Mouse (Mus musculus) MEL (cell line): ENCODE results near the gene Agpat1. TPM values are rescaled to one million over a fixed set of nuclear protein-coding genes. Genes with fewer than 3 reads are reported as not detected.

Source experiments
- polyA plus RNA-seq, 2 experiments: library from polyadenylated mRNA; stranded (reverse) in 1 of 2; unstranded in 1 of 2; fragments of >175 nt in 1 of 2; fragments of >200 nt in 1 of 2; gene quantifications; 2 replicates each; pipeline versions ENCODE4 v1.2.1 to v1.2.4; 2012; ENCODE audit warnings: low replicate concordance in 2 of 2, low read depth in 1 of 2; ENCODE audit not compliant: insufficient read length in 2 of 2, insufficient read depth in 1 of 2, missing spikeins in 1 of 2
- total RNA-seq: library from RNA; depleted of rRNA; stranded (reverse); fragments of 300-350 nt; gene quantifications from 2 replicates; pipeline ENCODE4 v1.2.3, GENCODE M21; 2012; rRNA removed

The Agpat1 gene
- total and polyA plus RNA-seq, 3 experiments = 85.2 to 153 TPM; not detected in 1

Other genes starting within 250 kb of the Agpat1 start
- gene Btnl2, start 249.4 kb upstream of the Agpat1 start, total RNA-seq = not detected in 2 replicates
- not detected for gene Btnl2, start 249.4 kb upstream of the Agpat1 start, polyA plus RNA-seq
- not detected in 2 replicates for gene Btnl1, start 227.1 kb upstream of the Agpat1 start, total RNA-seq
- under 1 TPM in 1 of 2 experiments, not detected in 1; 0.17 TPM for gene Btnl1, start 227.1 kb upstream of the Agpat1 start, polyA plus RNA-seq
- gene BC051142, start 205.4 kb upstream of the Agpat1 start, total RNA-seq = not detected in 2 replicates
- gene BC051142, start 205.4 kb upstream of the Agpat1 start, polyA plus RNA-seq = under 1 TPM in 1 of 2 experiments, not detected in 1; 0.06 TPM
- not detected in 2 replicates for gene Btnl4, start 126.9 kb upstream of the Agpat1 start, total RNA-seq
- gene Btnl4, start 126.9 kb upstream of the Agpat1 start, polyA plus RNA-seq = not detected
- not detected in 2 replicates for gene Btnl6, start 86.9 kb upstream of the Agpat1 start, total RNA-seq
- not detected for gene Btnl6, start 86.9 kb upstream of the Agpat1 start, polyA plus RNA-seq
- 0.10 and 0.15 TPM in 2 replicates for gene Notch4, start 40.0 kb upstream of the Agpat1 start, total RNA-seq
- 10 to 100 TPM in 1 of 2 experiments, under 1 TPM in 1; 0.33 to 21.9 TPM for gene Notch4, start 40.0 kb upstream of the Agpat1 start, polyA plus RNA-seq
- gene Gpsm3, start 14.5 kb upstream of the Agpat1 start, total RNA-seq = 10.6 and 12.0 TPM in 2 replicates
- 10 to 100 TPM in 1 of 2 experiments, not detected in 1; 37.8 TPM for gene Gpsm3, start 14.5 kb upstream of the Agpat1 start, polyA plus RNA-seq
- gene Pbx2, start 13.0 kb upstream of the Agpat1 start, total RNA-seq = 40.3 and 42.4 TPM in 2 replicates
- gene Pbx2, start 13.0 kb upstream of the Agpat1 start, polyA plus RNA-seq = 10 to 100 TPM in 1 of 2 experiments, not detected in 1; 76.7 TPM
- 0.27 and 0.62 TPM in 2 replicates for gene Ager, start 6.4 kb upstream of the Agpat1 start, total RNA-seq
- 1 to 10 TPM in 1 of 2 experiments, not detected in 1; 3.7 TPM for gene Ager, start 6.4 kb upstream of the Agpat1 start, polyA plus RNA-seq
- 23.5 and 24.8 TPM in 2 replicates for gene Rnf5, start 572 bp upstream of the Agpat1 start, total RNA-seq
- 10 to 100 TPM in 1 of 2 experiments, not detected in 1; 85.1 TPM for gene Rnf5, start 572 bp upstream of the Agpat1 start, polyA plus RNA-seq
- 0.56 and 0.89 TPM in 2 replicates for gene Egfl8, start 11.7 kb downstream of the Agpat1 start, total RNA-seq
- 1 to 10 TPM in 1 of 2 experiments, not detected in 1; 1.6 TPM for gene Egfl8, start 11.7 kb downstream of the Agpat1 start, polyA plus RNA-seq
- 20.2 and 29.2 TPM in 2 replicates for gene Ppt2, start 24.2 kb downstream of the Agpat1 start, total RNA-seq
- 100 to 1,000 TPM in 1 of 2 experiments, 10 to 100 TPM in 1; 67.1 to 147 TPM for gene Ppt2, start 24.2 kb downstream of the Agpat1 start, polyA plus RNA-seq
- not detected in 2 replicates for gene Prrt1, start 25.3 kb downstream of the Agpat1 start, total RNA-seq
- 1 to 10 TPM in 1 of 2 experiments, not detected in 1; 1.0 TPM for gene Prrt1, start 25.3 kb downstream of the Agpat1 start, polyA plus RNA-seq
- gene Fkbpl, start 40.5 kb downstream of the Agpat1 start, total RNA-seq = 4.4 and 7.0 TPM in 2 replicates
- 1 to 10 TPM in 1 of 2 experiments, not detected in 1; 6.4 TPM for gene Fkbpl, start 40.5 kb downstream of the Agpat1 start, polyA plus RNA-seq
- 39.6 and 45.3 TPM in 2 replicates for gene Atf6b, start 42.9 kb downstream of the Agpat1 start, total RNA-seq
- 100 to 1,000 TPM in 1 of 2 experiments, not detected in 1; 101 TPM for gene Atf6b, start 42.9 kb downstream of the Agpat1 start, polyA plus RNA-seq
- 0.16 and 0.27 TPM in 2 replicates for gene Tnxb, start 66.3 kb downstream of the Agpat1 start, total RNA-seq
- gene Tnxb, start 66.3 kb downstream of the Agpat1 start, polyA plus RNA-seq = under 1 TPM in 1 of 2 experiments, not detected in 1; 0.28 TPM
- gene C4b, start 139.6 kb downstream of the Agpat1 start, total RNA-seq = 0.08 TPM in 1 of 2 replicates, not detected in the other
- under 1 TPM in 1 of 2 experiments, not detected in 1; 0.24 TPM for gene C4b, start 139.6 kb downstream of the Agpat1 start, polyA plus RNA-seq
- gene Cyp21a1, start 200.3 kb downstream of the Agpat1 start, total RNA-seq = not detected in 2 replicates
- not detected for gene Cyp21a1, start 200.3 kb downstream of the Agpat1 start, polyA plus RNA-seq
- 33.6 and 43.3 TPM in 2 replicates for gene Stk19, start 232.7 kb downstream of the Agpat1 start, total RNA-seq
- gene Stk19, start 232.7 kb downstream of the Agpat1 start, polyA plus RNA-seq = 10 to 100 TPM in 1 of 2 experiments, not detected in 1; 56.5 TPM
- gene Dxo, start 232.8 kb downstream of the Agpat1 start, total RNA-seq = 15.2 and 18.0 TPM in 2 replicates
- 10 to 100 TPM in 1 of 2 experiments, not detected in 1; 39.7 TPM for gene Dxo, start 232.8 kb downstream of the Agpat1 start, polyA plus RNA-seq
- 29.6 and 34.9 TPM in 2 replicates for gene Skiv2l, start 245.9 kb downstream of the Agpat1 start, total RNA-seq
- gene Skiv2l, start 245.9 kb downstream of the Agpat1 start, polyA plus RNA-seq = 10 to 100 TPM in 1 of 2 experiments, not detected in 1; 47.0 TPM
- 58.8 and 67.6 TPM in 2 replicates for gene Nelfe, start 246.1 kb downstream of the Agpat1 start, total RNA-seq
- gene Nelfe, start 246.1 kb downstream of the Agpat1 start, polyA plus RNA-seq = 100 to 1,000 TPM in 1 of 2 experiments, not detected in 1; 192 TPM